Mouse (Mus musculus) ES-Bruce4 (cell line): ENCODE data around the gene Lhx4. TPM values are rescaled to one million over a fixed set of nuclear protein-coding genes. Genes with fewer than 3 reads are reported as not detected.

Source experiments
- H3K27ac ChIP-seq: 2 replicates; pipeline ENCODE4 v1.5.1; 2012; ENCODE audit warnings: low read length, inconsistent platforms; ENCODE audit not compliant: insufficient read depth
- H3K27me3 ChIP-seq: 2 replicates; pipeline ENCODE4 v1.6.1; 2012; ENCODE audit warnings: mild to moderate bottlenecking, low read length, inconsistent platforms; ENCODE audit not compliant: control insufficient read depth, poor library complexity, insufficient read depth, severe bottlenecking
- H3K36me3 ChIP-seq: 2 replicates; pipeline ENCODE4 v1.6.1; 2012; ENCODE audit warnings: inconsistent platforms, mild to moderate bottlenecking, low read length, moderate library complexity; ENCODE audit not compliant: control insufficient read depth, poor library complexity, insufficient read depth, severe bottlenecking
- H3K4me1 ChIP-seq: one replicate; pipeline ENCODE4 v1.8.1; 2011; ENCODE audit warnings: low read length; ENCODE audit not compliant: control insufficient read depth, insufficient read depth
- H3K4me3 ChIP-seq: 2 replicates; pipeline ENCODE4 v1.5.1; 2011; ENCODE audit warnings: low read depth, mild to moderate bottlenecking, low read length
- H3K9ac ChIP-seq: 2 replicates; pipeline ENCODE4 v1.6.1; 2012; ENCODE audit warnings: low read depth, mild to moderate bottlenecking, inconsistent platforms; ENCODE audit not compliant: poor library complexity, severe bottlenecking
- H3K9me3 ChIP-seq: replicated peaks from 2 replicates; pipeline ENCODE4 v1.6.1; 2012; ENCODE audit warnings: mild to moderate bottlenecking, low read length, inconsistent platforms; ENCODE audit not compliant: control insufficient read depth, poor library complexity, insufficient read depth, severe bottlenecking
- CTCF ChIP-seq: IDR thresholded peaks from one replicate; pipeline ENCODE4 v1.8.1; 2011; ENCODE audit warnings: low read depth, low read length
- EP300 ChIP-seq: IDR thresholded peaks from 2 replicates; pipeline ENCODE4 v1.6.1; 2011; ENCODE audit warnings: low read depth, low read length; ENCODE audit not compliant: insufficient read depth
- POLR2A ChIP-seq: IDR thresholded peaks from one replicate; pipeline ENCODE4 v1.8.1; 2011; ENCODE audit warnings: low read length; ENCODE audit not compliant: insufficient read depth
- polyA plus RNA-seq: library from polyadenylated mRNA; stranded (reverse); fragments of >200 nt; gene quantifications from 2 replicates; pipeline ENCODE4 v1.2.4, GENCODE M21; 2011; ENCODE audit warnings: low read depth; ENCODE audit not compliant: missing spikeins, insufficient read depth, insufficient read length

Gene Lhx4
- polyA plus RNA-seq, 1 experiment, result not detected

GRCm38 (mm10) chr1:155729113-155729795, 22.2 kb downstream of the Lhx4 start:
- no peaks in the 10 kb centered on the region; the same call in 1 of the 2 replicates for H3K9me3 ChIP-seq
- H3K4me1 ChIP-seq, result no peaks in the 10 kb centered on the region
- H3K36me3 ChIP-seq, result no peaks in the 10 kb centered on the region
- no peak overlapping the region for H3K9ac ChIP-seq
- TF ChIP-seq EP300, result no peak
- no peak for TF ChIP-seq POLR2A
- TF ChIP-seq CTCF, result no peak
- H3K4me3 ChIP-seq, result no peak overlapping the region
- no peak overlapping the region for H3K27ac ChIP-seq
- peaks cover 5% of the 10 kb centered on the region for H3K27me3 ChIP-seq

- H3K9ac ChIP-seq, result no peak overlapping the region
- peaks cover under 1% of the 10 kb centered on the region; the same call in 1 of the 2 replicates for H3K27me3 ChIP-seq
- no peaks in the 10 kb centered on the region; the same call in 1 of the 2 replicates for H3K9me3 ChIP-seq
- H3K4me3 ChIP-seq, result no peak overlapping the region
- no peak for TF ChIP-seq POLR2A
- TF ChIP-seq EP300, result no peak
- TF ChIP-seq CTCF, result no peak
- H3K27ac ChIP-seq, result no peak overlapping the region
- no peaks in the 10 kb centered on the region for H3K36me3 ChIP-seq
- H3K4me1 ChIP-seq, result no peaks in the 10 kb centered on the region
Observed at GRCm38 (mm10) chr1:155727830-155728229, 23.7 kb downstream of the Lhx4 start.

- H3K36me3 ChIP-seq, result no peaks in the 10 kb centered on the region
- no peak overlapping the region for H3K27ac ChIP-seq
- no peaks in the 10 kb centered on the region for H3K4me1 ChIP-seq
- H3K4me3 ChIP-seq, result no peak overlapping the region
- H3K9me3 ChIP-seq, result no peaks in the 10 kb centered on the region; the same call in 1 of the 2 replicates
- H3K9ac ChIP-seq, result no peak overlapping the region
- no peaks in the 10 kb centered on the region for H3K27me3 ChIP-seq
- no peak for TF ChIP-seq CTCF
- no peak for TF ChIP-seq EP300
- no peak for TF ChIP-seq POLR2A
Observed at GRCm38 (mm10) chr1:155725876-155726275, 25.6 kb downstream of the Lhx4 start.

GRCm38 (mm10) chr1:155724301-155724700, 27.2 kb downstream of the Lhx4 start:
- no peaks in the 10 kb centered on the region for H3K4me1 ChIP-seq
- no peak for TF ChIP-seq POLR2A
- TF ChIP-seq EP300, result no peak
- TF ChIP-seq CTCF, result no peak
- no peak overlapping the region for H3K9ac ChIP-seq
- H3K27me3 ChIP-seq, result no peaks in the 10 kb centered on the region
- no peak overlapping the region for H3K27ac ChIP-seq
- H3K36me3 ChIP-seq, result no peaks in the 10 kb centered on the region
- no peaks in the 10 kb centered on the region; the same call in 1 of the 2 replicates for H3K9me3 ChIP-seq
- H3K4me3 ChIP-seq, result no peak overlapping the region

GRCm38 (mm10) chr1:155722185-155722584, 29.3 kb downstream of the Lhx4 start:
- Histone ChIP-seq H3K4me1 (no peaks in the 10 kb centered on the region), H3K36me3 (no peaks in the 10 kb centered on the region), H3K27me3 (no peaks in the 10 kb centered on the region), H3K27ac (no peak overlapping the region), H3K9ac (no peak overlapping the region), H3K9me3 (no peaks in the 10 kb centered on the region; the same call in 1 of the 2 replicates), H3K4me3 (peak overlapping the region; percentile 40; the same call in 1 of the 2 replicates)
- TF ChIP-seq EP300 (0 out of 2 replicates have a peak, but pooled peaks have one; percentile 39), CTCF (no peak)

- no peak overlapping the region for H3K27ac ChIP-seq
- H3K9ac ChIP-seq, result no peak overlapping the region
- H3K9me3 ChIP-seq, result no peaks in the 10 kb centered on the region
- no peak overlapping the region for H3K4me3 ChIP-seq
- no peaks in the 10 kb centered on the region for H3K4me1 ChIP-seq
- TF ChIP-seq CTCF, result peak; percentile 26
- no peak for TF ChIP-seq POLR2A
- TF ChIP-seq EP300, result no peak
- H3K36me3 ChIP-seq, result no peaks in the 10 kb centered on the region
- no peaks in the 10 kb centered on the region for H3K27me3 ChIP-seq
Observed at GRCm38 (mm10) chr1:155721443-155721842, 30.0 kb downstream of the Lhx4 start.
